Mouse (Mus musculus): Measurements from ENCODE around the gene Satb1. TPM values are rescaled to one million over a fixed set of nuclear protein-coding genes. Genes with fewer than 3 reads are reported as not detected.

Gene Satb1
- polyA plus RNA-seq, 2 experiments: 22.4 to 22.9 TPM

DNA sequence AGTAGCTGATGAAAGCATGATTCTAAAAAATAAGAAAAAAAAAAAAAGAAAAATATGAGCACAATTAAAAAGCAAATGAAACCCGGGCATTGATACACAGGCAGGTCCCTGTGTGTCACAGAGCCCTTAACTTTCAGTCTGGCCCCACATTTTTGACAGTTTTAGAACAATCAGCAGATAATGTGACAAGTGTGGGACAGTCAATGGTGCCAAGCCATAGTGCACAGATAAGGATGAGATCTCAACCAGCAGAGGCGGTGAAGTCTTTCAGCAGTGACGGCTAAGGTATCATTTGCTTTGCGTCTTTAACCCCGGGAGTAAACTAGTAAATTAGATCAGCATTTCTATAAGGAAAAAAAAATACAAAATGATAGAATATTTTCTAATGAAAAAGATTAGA, 36.6 kb downstream of the Satb1 start:
- 89% methylated on average over 5 of the region's 5 CpGs for WGBS
- Histone ChIP-seq H3K36me3 (ENCODE audit: control insufficient read depth, insufficient read depth, low read length) (no peaks in the 10 kb centered on the region), H3K27me3 (ENCODE audit: control insufficient read depth, insufficient read depth, low read length) (no peaks in the 10 kb centered on the region), H3K4me3 (replicated peaks; ENCODE audit: low read length) (no peak overlapping the region), H3K4me1 (ENCODE audit: control insufficient read depth, insufficient read depth, low read length) (no peaks in the 10 kb centered on the region), H3K9me3 (ENCODE audit: control insufficient read depth, low read length) (no peaks in the 10 kb centered on the region), H3K4me2 (replicated peaks; ENCODE audit: low read depth, low read length, severe bottlenecking) (no peak overlapping the region), H3K27ac (replicated peaks; ENCODE audit: low read depth, low read length) (no peak overlapping the region), H3K9ac (ENCODE audit: low read depth, low read length, severe bottlenecking) (no peak overlapping the region)
- DNase-seq (ENCODE audit: low spot score): no peak
- no peak for TF ChIP-seq POLR2A (IDR thresholded peaks at IDR 0.05; ENCODE audit: borderline replicate concordance, extremely low read depth, insufficient read depth, insufficient read length)
- ATAC-seq (ENCODE audit: low FRiP score, low read depth): no peak

DNA sequence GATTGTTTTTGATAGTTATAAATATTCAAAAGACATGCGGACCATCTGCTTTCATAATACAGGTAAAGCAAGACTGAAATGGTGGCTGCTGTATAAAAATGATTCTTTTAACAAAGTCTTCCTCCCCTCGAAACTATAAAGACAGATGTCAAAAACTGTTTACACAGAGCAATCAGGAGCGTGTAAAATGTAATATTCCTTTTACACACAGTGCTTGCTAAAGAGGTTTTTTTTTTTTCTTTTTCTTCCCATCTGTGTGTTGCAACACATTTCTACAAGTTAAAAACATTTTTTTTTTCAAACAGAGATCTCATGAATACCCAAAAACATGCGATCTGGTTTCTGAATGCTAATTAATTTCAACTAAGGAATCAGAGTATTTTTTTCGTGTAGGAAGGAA, 41.9 kb downstream of the Satb1 start:
- 75% methylated on average over 5 of the region's 5 CpGs for WGBS
- Histone ChIP-seq H3K27me3 (ENCODE audit: control insufficient read depth, insufficient read depth, low read length) (no peaks in the 10 kb centered on the region), H3K9me3 (ENCODE audit: control insufficient read depth, low read length) (no peaks in the 10 kb centered on the region), H3K4me3 (replicated peaks; ENCODE audit: low read length) (no peak overlapping the region), H3K9ac (ENCODE audit: low read depth, low read length, severe bottlenecking) (no peak overlapping the region), H3K27ac (replicated peaks; ENCODE audit: low read depth, low read length) (no peak overlapping the region), H3K4me1 (ENCODE audit: control insufficient read depth, insufficient read depth, low read length) (peaks cover 3% of the 10 kb centered on the region; the same call in 1 of the 2 replicates), H3K4me2 (replicated peaks; ENCODE audit: low read depth, low read length, severe bottlenecking) (no peak overlapping the region), H3K36me3 (ENCODE audit: control insufficient read depth, insufficient read depth, low read length) (no peaks in the 10 kb centered on the region)
- DNase-seq (ENCODE audit: low spot score) (no peak), ATAC-seq (ENCODE audit: low FRiP score, low read depth) (no peak)
- no peak for TF ChIP-seq POLR2A (IDR thresholded peaks at IDR 0.05; ENCODE audit: borderline replicate concordance, extremely low read depth, insufficient read depth, insufficient read length)

DNA sequence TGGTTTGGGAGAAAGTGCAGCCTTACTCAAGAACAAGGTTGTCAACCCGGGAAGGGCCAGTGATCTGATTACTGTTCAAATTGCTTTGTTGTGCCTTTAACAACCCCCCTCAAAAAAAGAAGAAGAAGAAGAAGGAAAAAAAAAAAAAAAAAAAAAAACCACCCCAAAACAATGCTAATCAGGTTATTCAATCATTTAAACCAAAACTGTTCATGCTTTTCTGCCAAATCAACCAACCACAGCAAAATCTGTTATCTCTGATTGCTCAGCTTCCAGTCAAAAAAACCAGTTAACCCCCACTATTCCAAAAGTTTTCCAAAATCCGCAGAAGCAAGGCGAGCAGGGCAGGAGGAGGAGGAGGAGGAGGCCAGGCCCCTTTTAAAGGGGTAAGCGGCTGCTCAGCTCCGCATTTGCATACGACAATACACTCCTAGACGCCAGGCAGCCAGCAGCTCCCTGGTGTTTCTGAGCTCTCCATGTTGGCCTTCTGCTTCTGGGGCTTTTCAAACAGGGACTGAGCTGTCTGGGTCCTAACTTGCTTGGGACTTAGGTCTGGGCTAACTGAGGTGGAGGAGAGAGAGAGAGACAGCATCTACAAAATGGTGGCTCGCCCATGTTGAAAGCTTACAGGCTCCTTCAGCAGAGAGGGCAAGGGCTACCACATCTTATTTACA, 42.6 kb downstream of the Satb1 start:
- no peaks in the 10 kb centered on the region for H3K36me3 ChIP-seq (ENCODE audit: control insufficient read depth, insufficient read depth, low read length)
- no peak for TF ChIP-seq POLR2A (IDR thresholded peaks at IDR 0.05; ENCODE audit: borderline replicate concordance, extremely low read depth, insufficient read depth, insufficient read length)
- DNase-seq (ENCODE audit: low spot score) (no peak), ATAC-seq (ENCODE audit: low FRiP score, low read depth) (no peak)
- no peak overlapping the region for H3K27ac ChIP-seq (replicated peaks; ENCODE audit: low read depth, low read length)
- no peaks in the 10 kb centered on the region for H3K27me3 ChIP-seq (ENCODE audit: control insufficient read depth, insufficient read depth, low read length)
- no peak overlapping the region for H3K4me3 ChIP-seq (replicated peaks; ENCODE audit: low read length)
- no peak overlapping the region for H3K4me2 ChIP-seq (replicated peaks; ENCODE audit: low read depth, low read length, severe bottlenecking)
- H3K9me3 ChIP-seq (ENCODE audit: control insufficient read depth, low read length): no peaks in the 10 kb centered on the region
- no peak overlapping the region for H3K9ac ChIP-seq (ENCODE audit: low read depth, low read length, severe bottlenecking)
- 17% methylated on average over 8 of the region's 8 CpGs for WGBS
- peaks cover 3% of the 10 kb centered on the region; the same call in 1 of the 2 replicates for H3K4me1 ChIP-seq (ENCODE audit: control insufficient read depth, insufficient read depth, low read length)

DNA sequence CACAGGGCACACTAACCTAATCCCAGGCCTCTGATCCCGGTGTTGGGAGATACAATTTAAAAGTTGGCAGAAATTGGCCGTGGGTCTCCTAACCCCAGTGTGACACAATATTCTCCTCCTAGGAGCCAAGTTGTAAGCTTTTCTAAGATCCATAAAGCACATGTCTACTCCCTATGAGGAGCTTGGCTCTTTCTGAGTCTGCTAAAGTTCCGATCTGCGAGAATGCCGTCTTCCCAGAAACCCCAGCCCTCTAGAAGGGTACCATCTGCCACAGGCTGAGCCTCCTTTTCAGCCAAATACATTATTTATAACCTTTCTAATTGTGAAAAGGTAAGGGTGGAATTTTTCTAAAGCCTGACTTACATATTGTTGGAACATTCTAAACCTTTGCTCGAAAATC, 43.3 kb downstream of the Satb1 start:
- Histone ChIP-seq H3K9me3 (ENCODE audit: control insufficient read depth, low read length) (no peaks in the 10 kb centered on the region), H3K9ac (ENCODE audit: low read depth, low read length, severe bottlenecking) (no peak overlapping the region), H3K36me3 (ENCODE audit: control insufficient read depth, insufficient read depth, low read length) (no peaks in the 10 kb centered on the region), H3K27me3 (ENCODE audit: control insufficient read depth, insufficient read depth, low read length) (no peaks in the 10 kb centered on the region), H3K4me2 (replicated peaks; ENCODE audit: low read depth, low read length, severe bottlenecking) (no peak overlapping the region), H3K4me1 (ENCODE audit: control insufficient read depth, insufficient read depth, low read length) (peaks cover 3% of the 10 kb centered on the region; the same call in 1 of the 2 replicates), H3K4me3 (replicated peaks; ENCODE audit: low read length) (no peak overlapping the region), H3K27ac (replicated peaks; ENCODE audit: low read depth, low read length) (no peak overlapping the region)
- no peak for TF ChIP-seq POLR2A (IDR thresholded peaks at IDR 0.05; ENCODE audit: borderline replicate concordance, extremely low read depth, insufficient read depth, insufficient read length)
- ATAC-seq (ENCODE audit: low FRiP score, low read depth) (no peak), DNase-seq (ENCODE audit: low spot score) (no peak)
- 55% methylated on average over 6 of the region's 6 CpGs for WGBS

DNA sequence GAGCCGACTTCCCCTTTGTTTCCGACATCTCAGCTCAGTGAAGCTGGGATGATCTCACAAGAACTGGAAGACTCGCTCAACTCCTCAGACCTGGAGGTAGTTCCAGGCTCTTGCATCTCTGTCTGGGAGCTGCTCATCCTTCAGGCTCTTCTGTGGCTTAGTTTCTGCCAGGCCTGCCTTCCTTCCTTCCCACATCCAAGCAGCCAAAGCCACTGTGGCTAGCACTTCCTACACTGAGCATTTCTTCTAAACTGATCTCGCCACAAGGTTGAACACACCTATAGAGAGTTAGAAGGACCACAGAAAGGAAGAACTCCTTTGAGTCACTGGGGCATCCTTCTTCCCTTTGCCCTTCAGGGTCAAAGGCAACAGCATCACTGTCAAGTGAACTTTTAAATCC, 44.0 kb downstream of the Satb1 start:
- DNase-seq (ENCODE audit: low spot score): no peak
- no peak overlapping the region for H3K4me2 ChIP-seq (replicated peaks; ENCODE audit: low read depth, low read length, severe bottlenecking)
- WGBS: 97% methylated on average over 4 of the region's 4 CpGs

More for the DNA sequence above, 44.0 kb downstream of the Satb1 start:
- no peak overlapping the region for H3K27ac ChIP-seq (replicated peaks; ENCODE audit: low read depth, low read length)
- no peaks in the 10 kb centered on the region for H3K9me3 ChIP-seq (ENCODE audit: control insufficient read depth, low read length)
- no peaks in the 10 kb centered on the region for H3K36me3 ChIP-seq (ENCODE audit: control insufficient read depth, insufficient read depth, low read length)
- no peak overlapping the region for H3K9ac ChIP-seq (ENCODE audit: low read depth, low read length, severe bottlenecking)
- H3K4me3 ChIP-seq (replicated peaks; ENCODE audit: low read length): no peak overlapping the region
- no peak for ATAC-seq (ENCODE audit: low FRiP score, low read depth)
- H3K27me3 ChIP-seq (ENCODE audit: control insufficient read depth, insufficient read depth, low read length): no peaks in the 10 kb centered on the region
- peaks cover 3% of the 10 kb centered on the region; the same call in 1 of the 2 replicates for H3K4me1 ChIP-seq (ENCODE audit: control insufficient read depth, insufficient read depth, low read length)
- TF ChIP-seq POLR2A (IDR thresholded peaks at IDR 0.05; ENCODE audit: borderline replicate concordance, extremely low read depth, insufficient read depth, insufficient read length): no peak
